Mouse (Mus musculus) E14TG2a.4 (cell line): ENCODE measurements at regions not wholly inside any gene's neighbourhood (a gene's known extent, or its start where the extent isn't known, plus 50 kb on each side); places are given as distances from the start of the nearest gene placed in this dataset.

Experiments used
- CTCF ChIP-seq: conservative IDR thresholded peaks from 2 replicates; pipeline ENCODE4 v1.5.1; 2014; ENCODE audit warnings: low read length
- POU5F1 ChIP-seq: IDR thresholded peaks from 2 replicates; pipeline ENCODE4 v1.6.1; 2014; ENCODE audit warnings: low read length, borderline replicate concordance

GRCm38 (mm10) chr8:12100145-12100544 is 178.5 kb upstream of the A230072I06Rik start:
- no peak for TF ChIP-seq CTCF
- TF ChIP-seq POU5F1: no peak
